Mouse (Mus musculus) liver, embryonic 14.5 days (tissue): ENCODE measurements around the gene Bcl2l2. TPM values are rescaled to one million over a fixed set of nuclear protein-coding genes. Genes with fewer than 3 reads are reported as not detected.
A peak's percentile ranks its signal among the peaks of the same experiment; 100 is the strongest.

Source experiments
- ATAC-seq: fragments of 200-750 bp; cut with Nextera tagmentation; 2 replicates; pipeline ENCODE4 v1.8.0; 2017; ENCODE audit warnings: moderate number of reproducible peaks, mild to moderate bottlenecking, moderate library complexity; ENCODE audit not compliant: insufficient read depth
- DNase-seq, 3 experiments: peaks; one replicate each; pipeline ENCODE4 v3.0.0-alpha.2; 2012 to 2013; ENCODE audit warnings: low read depth in 3 of 3, low spot score in 3 of 3
- H3K27ac ChIP-seq: fragments of 300-500 bp; sonication (generic); 2 replicates; pipeline ENCODE4 v1.5.1; 2014; ENCODE audit warnings: moderate library complexity, mild to moderate bottlenecking, control low read depth, inconsistent platforms
- H3K27me3 ChIP-seq: fragments of 300-500 bp; sonication (generic); 2 replicates; pipeline ENCODE4 v1.6.1; 2014; ENCODE audit warnings: mild to moderate bottlenecking, low read length, moderate library complexity; ENCODE audit not compliant: control insufficient read depth, insufficient read depth
- H3K36me3 ChIP-seq: fragments of 300-500 bp; sonication (generic); replicated peaks from 2 replicates; pipeline ENCODE4 v1.6.1; 2014; ENCODE audit warnings: low read depth; ENCODE audit not compliant: control insufficient read depth, insufficient read depth
- H3K4me1 ChIP-seq, 2 experiments: fragments of 200-500 bp in 1 of 2; fragments of 300-500 bp in 1 of 2; sonication (generic) in 1 of 2; replicated peaks; 2 replicates each; pipeline ENCODE4 v1.6.1; 2012 to 2014; ENCODE audit warnings: antibody characterized with exemption in 1 of 2, inconsistent platforms in 1 of 2, low read length in 1 of 2; ENCODE audit not compliant: control insufficient read depth in 2 of 2, insufficient read depth in 2 of 2
- H3K4me2 ChIP-seq: fragments of 300-500 bp; sonication (generic); 2 replicates; pipeline ENCODE4 v1.6.1; 2014; ENCODE audit warnings: low read depth, mild to moderate bottlenecking, control low read depth, moderate library complexity
- H3K4me3 ChIP-seq, 2 experiments: fragments of 200-500 bp in 1 of 2; fragments of 300-500 bp in 1 of 2; sonication (generic) in 1 of 2; 2 replicates each; pipeline ENCODE4 v1.5.1; 2012 to 2014; ENCODE audit warnings: low read depth in 2 of 2, low read length in 2 of 2, mild to moderate bottlenecking in 2 of 2, control low read depth in 1 of 2, inconsistent platforms in 1 of 2, moderate library complexity in 1 of 2; ENCODE audit not compliant: insufficient read depth in 1 of 2
- H3K9ac ChIP-seq: fragments of 300-500 bp; sonication (generic); replicated peaks from 2 replicates; pipeline ENCODE4 v1.6.1; 2014; ENCODE audit warnings: mild to moderate bottlenecking, control low read depth, moderate library complexity
- H3K9me3 ChIP-seq: fragments of 300-500 bp; sonication (generic); 2 replicates; pipeline ENCODE4 v1.6.1; 2016; ENCODE audit warnings: low read length, mixed read lengths; ENCODE audit not compliant: control insufficient read depth
- CTCF ChIP-seq: IDR thresholded peaks from 2 replicates; pipeline ENCODE4 v1.5.1; 2016; ENCODE audit warnings: antibody characterized with exemption, low read depth, control low read depth
- EP300 ChIP-seq: IDR thresholded peaks from 2 replicates; pipeline ENCODE4 v1.6.1; 2016; ENCODE audit warnings: antibody characterized with exemption, low read depth
- WGBS: fragments of 180-500 bp; shearing (Covaris S2); extraction: QIAGEN DNeasy Blood & Tissue Kit; methylation state at CpG from one replicate; pipeline ENCODE4 v1.1.7; 2014; ENCODE audit not compliant: insufficient replicate concordance; 5-methylcytosine and 5-hydroxymethylcytosine counted together
- polyA plus RNA-seq, 2 experiments: library from polyadenylated mRNA; depleted of rRNA in 1 of 2; stranded (reverse) in 1 of 2; unstranded in 1 of 2; fragments of >200 nt; fragmentation: Nextera tagmentation in 1 of 2; extraction: Ambion mirVana in 1 of 2; gene quantifications; 2 replicates each; pipeline versions ENCODE4 v1.2.1 to v1.2.3; 2012 to 2014

Gene Bcl2l2
- polyA plus RNA-seq, 2 experiments = 0.47 to 4.9 TPM

DNA sequence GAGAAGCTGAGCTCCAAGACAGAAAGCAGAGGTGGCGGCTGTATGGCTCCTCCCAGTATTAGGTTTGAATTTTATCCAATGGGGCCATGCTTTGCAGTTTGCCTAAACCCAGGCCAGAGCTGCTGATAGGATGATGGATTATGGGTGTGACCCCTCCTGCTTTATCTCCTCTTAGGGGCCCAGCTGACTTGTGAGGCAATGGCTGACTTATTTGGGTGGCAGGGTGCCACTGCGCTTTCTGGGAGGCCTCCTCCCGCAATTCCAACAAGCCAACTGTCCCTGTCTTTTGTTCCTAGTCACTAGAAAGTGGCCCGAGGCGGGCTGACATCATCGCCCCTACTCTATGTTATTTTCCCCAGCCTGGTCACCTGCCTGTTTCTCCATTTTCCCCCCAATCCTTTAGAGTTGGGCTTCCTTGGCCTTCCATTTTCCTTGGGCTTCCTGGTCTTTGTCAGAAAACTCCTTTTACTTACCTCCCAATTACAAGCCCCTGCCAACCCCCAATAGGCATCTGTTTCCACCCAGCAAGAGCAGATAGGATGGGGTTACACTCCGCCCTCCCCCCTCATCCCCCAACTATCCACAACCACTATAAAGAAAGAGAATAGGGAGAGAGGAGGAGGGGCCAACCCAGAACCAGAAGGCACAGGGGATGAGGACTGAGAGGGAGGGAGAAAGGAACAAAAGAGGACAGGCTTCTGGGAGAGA lies 41.6 kb downstream of the Bcl2l2 start:
- Histone ChIP-seq H3K27me3 (peaks cover 43% of the 10 kb centered on the region), H3K4me2 (peak overlapping the region; percentile 42), H3K9ac (no peak overlapping the region), H3K9me3 (no peaks in the 10 kb centered on the region), H3K4me1 (peaks cover 8 to 12% of the 10 kb centered on the region in 2 experiments), H3K36me3 (no peaks in the 10 kb centered on the region), H3K4me3 (no peak overlapping the region), H3K27ac (no peak overlapping the region)
- 34% methylated on average over 7 of the region's 7 CpGs for WGBS
- DNase-seq (peak; percentile 27 to 50 (median 31)), ATAC-seq (peak; percentile 83)
- no peak for TF ChIP-seq EP300
- TF ChIP-seq CTCF = no peak

DNA sequence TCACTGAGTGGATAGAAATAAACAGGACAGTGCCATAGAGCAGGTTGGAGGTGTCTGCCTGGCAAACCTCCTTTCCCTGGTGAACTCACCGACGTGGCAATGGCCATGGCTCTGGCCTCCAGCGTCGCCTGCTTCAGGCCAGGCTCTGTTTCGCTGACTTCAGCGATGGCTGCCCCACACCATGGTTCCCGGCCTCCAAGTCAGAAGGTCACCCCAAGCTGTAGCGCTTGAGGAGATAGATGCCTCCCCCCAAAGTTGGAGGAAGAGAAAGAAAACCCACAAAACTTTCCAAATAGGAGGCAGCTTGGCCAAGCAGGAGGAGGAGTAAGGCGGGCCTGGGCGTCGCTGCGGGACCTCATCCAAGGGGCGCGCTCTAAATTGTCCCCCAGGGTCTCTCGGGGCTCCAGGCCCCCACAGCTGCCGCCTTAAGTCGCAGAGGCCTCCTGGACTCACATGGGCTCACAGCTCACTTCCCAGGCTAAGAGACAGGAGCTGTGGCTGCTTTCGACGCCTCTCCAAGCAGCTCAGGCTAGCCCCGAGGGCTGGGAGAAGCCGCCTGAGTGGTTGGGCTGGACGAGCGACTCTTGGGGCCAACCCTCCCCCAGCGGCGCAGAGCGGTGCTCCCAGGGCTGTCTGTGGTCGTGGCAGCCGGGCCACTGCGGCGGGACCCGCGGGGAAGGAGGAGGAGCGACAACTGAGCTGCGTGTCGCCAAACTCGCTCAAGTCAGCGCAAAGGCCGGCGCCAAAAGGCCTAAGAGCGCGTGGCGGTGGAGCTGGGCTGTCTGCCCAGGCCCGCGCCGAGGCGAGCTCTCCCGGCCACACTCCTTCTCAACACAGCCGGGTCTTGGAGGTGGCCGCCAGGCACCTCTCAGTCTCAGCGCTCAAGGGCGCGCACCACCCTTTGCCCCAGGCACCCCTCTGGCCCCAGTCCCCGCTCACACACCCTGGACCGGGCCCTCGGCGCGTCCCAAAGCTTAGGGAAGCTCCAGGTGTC lies 42.5 kb downstream of the Bcl2l2 start, which contains the start of gene Efs:
Gene Efs (minus strand): TSS at position 778 of the 994 bp plus-strand sequence.
- DNase-seq (no peak), ATAC-seq (no peak)
- no peak within 1 kb of the TSS for H3K9ac ChIP-seq
- no peaks in the 10 kb centered on the region for H3K9me3 ChIP-seq
- peaks cover 8 to 12% of the 10 kb centered on the region in 2 experiments for H3K4me1 ChIP-seq
- H3K27ac ChIP-seq = no peak within 1 kb of the TSS
- WGBS = 7% methylated on average over 56 of the region's 57 CpGs
- peak within 1 kb of the TSS; percentile 11 to 36 for H3K4me3 ChIP-seq
- TF ChIP-seq CTCF = no peak
- no peaks in the 10 kb centered on the region for H3K36me3 ChIP-seq
- H3K4me2 ChIP-seq = peak within 1 kb of the TSS; percentile 55
- H3K27me3 ChIP-seq = peaks cover 43% of the 10 kb centered on the region

DNA sequence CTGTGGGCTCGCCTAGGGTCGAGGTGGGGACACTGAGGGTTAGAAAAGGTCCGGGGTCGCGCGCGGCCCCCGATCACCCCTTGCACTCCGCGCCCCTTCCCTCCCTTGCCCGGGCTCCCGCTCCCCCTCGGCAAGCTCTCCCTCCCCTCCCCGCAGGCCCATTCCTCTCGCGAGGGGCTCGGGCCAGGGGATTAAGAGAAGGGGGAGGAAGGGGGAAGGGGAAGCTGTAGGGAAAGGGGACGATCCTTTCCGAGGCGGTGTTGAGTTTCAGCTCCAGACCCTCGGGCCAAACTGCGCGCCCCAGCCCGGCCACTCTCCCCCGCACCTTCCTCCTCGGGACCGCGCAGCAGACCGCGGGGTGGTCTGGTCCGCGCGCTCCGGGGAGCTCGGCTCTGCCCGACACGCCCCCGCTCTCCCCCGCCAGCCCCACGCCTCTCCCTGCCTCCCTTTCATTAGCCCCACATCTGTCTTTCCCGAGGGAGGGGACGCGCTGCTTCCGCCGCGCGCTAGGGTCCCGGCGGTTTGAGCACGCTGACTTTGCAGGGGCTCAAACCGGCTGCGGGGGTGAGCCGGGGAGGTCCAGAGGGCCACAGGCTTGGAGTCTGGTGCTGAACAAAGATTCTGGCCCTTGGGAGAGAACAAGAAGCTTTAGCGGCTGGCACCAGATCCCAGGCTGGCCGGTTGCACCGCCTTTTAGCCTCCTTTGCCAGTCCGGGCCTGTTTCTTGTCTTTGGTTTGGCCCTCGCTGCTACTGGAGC lies 43.4 kb downstream of the Bcl2l2 start:
- Histone ChIP-seq H3K27ac (no peak overlapping the region), H3K9ac (no peak overlapping the region), H3K27me3 (peaks cover 43% of the 10 kb centered on the region), H3K4me3 (peak overlapping the region; percentile 11 to 36), H3K4me2 (peak overlapping the region; percentile 55), H3K4me1 (peaks cover 8 to 12% of the 10 kb centered on the region in 2 experiments), H3K36me3 (no peaks in the 10 kb centered on the region), H3K9me3 (no peaks in the 10 kb centered on the region)
- DNase-seq (no peak), ATAC-seq (no peak)
- TF ChIP-seq EP300 (no peak), CTCF (no peak)
- WGBS = under 1% methylated on average over 53 of the region's 58 CpGs

DNA sequence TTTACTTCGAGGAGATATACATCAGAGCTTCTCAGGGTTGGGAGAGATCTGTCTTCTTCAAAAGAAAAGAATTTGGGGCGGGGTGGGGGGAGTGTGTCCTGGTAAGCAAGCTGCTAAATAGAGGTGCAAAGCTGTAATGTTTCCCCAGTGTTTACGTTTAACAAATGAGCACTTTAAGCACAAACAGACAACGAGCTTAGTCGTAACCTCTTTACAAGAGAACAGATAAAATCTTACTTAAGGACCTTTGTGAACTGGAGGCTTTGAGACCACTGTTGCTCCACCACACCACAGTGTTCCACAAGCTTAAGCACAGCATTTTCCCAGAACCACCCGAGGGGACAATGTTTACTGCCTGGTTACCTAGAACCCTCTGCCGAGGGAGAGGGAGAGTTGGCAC lies 44.1 kb downstream of the Bcl2l2 start:
- Histone ChIP-seq H3K27me3 (peaks cover 43% of the 10 kb centered on the region), H3K4me1 (peaks cover 8 to 12% of the 10 kb centered on the region in 2 experiments), H3K4me3 (no peak overlapping the region), H3K4me2 (no peak overlapping the region), H3K9ac (no peak overlapping the region), H3K9me3 (no peaks in the 10 kb centered on the region), H3K36me3 (no peaks in the 10 kb centered on the region), H3K27ac (no peak overlapping the region)
- TF ChIP-seq EP300 (no peak), CTCF (no peak)
- ATAC-seq (no peak), DNase-seq (no peak)
- 23% methylated on average over 7 of the region's 7 CpGs for WGBS
